Mouse (Mus musculus): ENCODE results near the gene Flnb.

The Flnb gene

DNA sequence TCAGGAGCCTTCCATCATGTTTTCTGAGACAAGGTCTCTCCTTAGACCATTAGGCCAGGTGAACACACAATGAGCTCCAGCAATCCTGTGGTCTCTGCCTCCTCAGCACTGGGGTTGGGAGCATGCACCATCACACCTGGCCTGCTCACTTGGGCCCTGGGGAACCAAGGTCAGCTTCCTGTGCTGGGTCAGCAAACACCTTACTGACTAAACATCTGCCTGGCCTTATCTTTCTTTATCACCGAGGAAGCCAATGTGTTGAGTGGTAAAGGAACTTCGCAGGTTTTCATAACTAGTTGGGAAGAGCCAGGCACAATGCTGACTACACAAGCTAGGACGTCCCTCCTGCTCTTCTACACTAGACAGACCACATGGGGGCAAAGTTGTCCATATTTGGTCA, 172.2 kb downstream of the Flnb start:
- in situ Hi-C loops (cut with MseI, MboI) = no loop called here

DNA sequence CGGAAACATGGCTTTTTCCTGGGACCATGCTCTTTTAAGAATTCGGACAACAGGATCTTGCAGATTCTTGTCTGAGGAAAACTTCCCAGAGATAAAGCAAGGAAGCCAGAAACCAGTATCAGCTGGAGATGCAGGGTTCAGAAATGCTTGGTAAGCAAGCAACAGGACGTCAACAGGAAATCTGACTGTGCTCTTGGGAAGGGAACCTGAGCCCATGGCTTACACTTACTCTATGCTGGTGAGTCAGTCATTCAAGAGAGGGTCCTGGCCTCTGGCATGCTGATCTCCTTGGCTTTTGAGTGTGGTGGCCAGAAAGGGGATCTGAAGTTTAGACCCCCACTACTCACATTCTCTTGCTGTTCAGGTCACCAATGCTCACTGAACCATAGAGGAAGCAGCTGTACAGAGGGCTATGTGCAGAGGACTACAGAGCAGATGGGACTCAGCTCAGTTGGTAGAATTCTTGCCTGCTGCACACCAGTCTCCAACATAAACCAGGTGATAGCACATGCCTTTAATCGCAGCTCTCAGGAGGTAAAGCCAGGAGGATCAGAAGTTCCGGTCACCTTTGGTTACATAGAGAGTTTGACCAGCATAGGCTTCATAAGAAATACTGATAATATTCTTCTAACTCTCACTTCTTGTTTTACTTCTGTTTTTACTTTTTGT, 173.5 kb downstream of the Flnb start:
- in situ Hi-C loops (cut with MseI, MboI) = no loop called here

- in situ Hi-C loops (cut with MseI, MboI) = no loop called here
These were observed 174.4 kb downstream of the Flnb start for GRCm38 (mm10) chr14:7992158-7992557.

DNA sequence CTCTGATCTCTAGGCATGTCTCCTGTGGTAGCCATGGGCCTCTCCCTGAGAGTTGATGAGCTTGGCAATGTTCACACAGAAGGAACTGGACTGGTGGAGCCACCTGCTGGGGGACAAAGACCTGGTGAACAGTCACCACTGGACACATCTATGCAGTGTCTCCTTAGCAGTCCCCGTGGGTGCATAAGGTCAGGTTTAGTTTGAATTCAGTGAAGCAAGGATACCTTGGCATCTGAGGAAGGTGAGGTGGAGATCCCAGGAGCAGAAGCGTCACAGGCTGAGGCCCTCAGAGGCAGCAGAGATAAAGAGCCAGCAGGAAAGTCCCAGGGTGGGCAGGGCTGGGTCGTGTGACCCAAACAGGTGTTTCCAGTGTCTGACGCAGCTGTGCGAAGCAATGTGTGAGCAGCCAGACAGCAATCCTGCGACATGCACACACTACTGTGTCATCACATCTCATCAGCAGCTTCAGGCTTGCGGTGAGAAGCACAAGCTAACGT, 176.6 kb downstream of the Flnb start, which contains the start of gene Dnase1l3:
Gene Dnase1l3 (minus strand): TSS at position 303 of the 497 bp plus-strand sequence.
- in situ Hi-C loops (cut with MseI, MboI) = no loop called here

- in situ Hi-C loops (cut with MseI, MboI) = loop anchor here (5.0 kb wide), 2 partner anchors 35 to 45 kb away; no protein-coding TSS in a partner anchor
These were observed 179.5 kb downstream of the Flnb start for GRCm38 (mm10) chr14:7997255-7997696.

DNA sequence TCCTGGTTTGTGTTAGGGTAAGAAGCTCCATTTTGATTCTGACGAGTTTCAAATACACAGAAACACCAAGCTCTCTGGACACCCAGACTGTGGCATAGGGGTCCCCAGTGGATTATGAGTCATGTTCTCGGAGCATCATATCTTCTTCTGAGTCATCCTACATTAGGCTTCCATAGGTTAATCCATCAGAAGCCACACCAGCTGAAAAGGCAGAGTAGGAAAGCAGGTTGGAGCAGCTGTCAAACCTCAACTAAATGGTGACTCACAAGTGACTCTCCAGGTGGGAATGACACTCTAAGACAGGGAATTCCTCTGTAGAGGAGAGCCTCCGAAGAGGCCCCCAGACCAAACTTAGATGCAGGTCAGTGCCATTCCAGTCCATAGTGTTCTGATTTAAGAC, 181.3 kb downstream of the Flnb start:
- in situ Hi-C loops (cut with MseI, MboI) = loop anchor here (5.0 kb wide), 2 partner anchors 37 to 43 kb away; no protein-coding TSS in a partner anchor

GRCm38 (mm10) chr14:7999435-7999834, 181.7 kb downstream of the Flnb start:
- in situ Hi-C loops (cut with MseI, MboI) = loop anchor here (5.0 kb wide), 2 partner anchors 37 to 43 kb away; no protein-coding TSS in a partner anchor

DNA sequence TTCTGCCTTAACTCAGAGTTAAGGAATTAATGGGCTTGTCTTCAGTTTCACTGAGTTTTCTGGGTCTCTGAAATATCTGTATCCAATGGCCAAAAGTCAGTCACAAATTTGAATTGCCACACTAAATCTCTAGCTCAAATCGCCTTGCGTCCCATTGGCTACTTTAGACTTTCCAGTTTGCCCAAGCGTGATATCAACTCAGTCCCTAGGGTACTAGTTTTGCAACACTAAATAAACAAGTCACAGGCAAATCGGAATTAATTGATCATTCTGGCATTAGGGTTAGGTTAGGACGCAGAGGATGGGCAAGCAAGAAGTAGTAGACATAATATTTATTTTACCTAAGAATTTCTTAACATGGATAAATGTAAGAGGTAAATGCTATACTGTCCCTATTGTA, 182.5 kb downstream of the Flnb start:
- in situ Hi-C loops (cut with MseI, MboI) = no loop called here
